Mouse (Mus musculus): Measurements from ENCODE around the gene Krt17.
"Not testable (repeated sequence)": the region's sequence is repeated elsewhere in the genome, so short reads cannot be mapped to it uniquely, and the experiment has no call there.

Gene Krt17

GRCm38 (mm10) chr11:100260514-100261234 is at the start of gene Krt17:
Gene Krt17 (minus strand): TSS chr11:100261029.
- DNase-seq (ENCODE audit: low spot score) = no peak

- not testable (repeated sequence) for DNase-seq (ENCODE audit: low spot score)
Observed at GRCm38 (mm10) chr11:100308672-100309071, 47.8 kb upstream of the Krt17 start.

- DNase-seq (ENCODE audit: low spot score) = no peak
Observed at GRCm38 (mm10) chr11:100307900-100308299, 47.1 kb upstream of the Krt17 start.

- no peak for DNase-seq (ENCODE audit: low spot score)
Observed at GRCm38 (mm10) chr11:100301292-100301691, 40.5 kb upstream of the Krt17 start.

GRCm38 (mm10) chr11:100300293-100300692 is 39.5 kb upstream of the Krt17 start:
- DNase-seq (ENCODE audit: low spot score) = peak; percentile 42

- peak; percentile 76 for DNase-seq (ENCODE audit: low spot score)
Observed at GRCm38 (mm10) chr11:100298274-100299036, 37.6 kb upstream of the Krt17 start.

GRCm38 (mm10) chr11:100297801-100298200 is 37.0 kb upstream of the Krt17 start:
- DNase-seq (ENCODE audit: low spot score) = no peak

- peak; percentile 73 for DNase-seq (ENCODE audit: low spot score)
Observed at GRCm38 (mm10) chr11:100295308-100295707, 34.5 kb upstream of the Krt17 start.

- no peak for DNase-seq (ENCODE audit: low spot score)
Observed at GRCm38 (mm10) chr11:100292884-100293283, 32.1 kb upstream of the Krt17 start.

- DNase-seq (ENCODE audit: low spot score) = no peak
Observed at GRCm38 (mm10) chr11:100290235-100290634, 29.4 kb upstream of the Krt17 start.

- DNase-seq (ENCODE audit: low spot score) = no peak
Observed at GRCm38 (mm10) chr11:100288942-100289341, 28.1 kb upstream of the Krt17 start.

GRCm38 (mm10) chr11:100287024-100287423 is 26.2 kb upstream of the Krt17 start:
- no peak for DNase-seq (ENCODE audit: low spot score)

GRCm38 (mm10) chr11:100284988-100285387 is 24.2 kb upstream of the Krt17 start:
- no peak for DNase-seq (ENCODE audit: low spot score)

GRCm38 (mm10) chr11:100282549-100282948 is 21.7 kb upstream of the Krt17 start:
- peak; percentile 66 for DNase-seq (ENCODE audit: low spot score)

GRCm38 (mm10) chr11:100281596-100282544 is 21.0 kb upstream of the Krt17 start:
- peak; percentile 69 for DNase-seq (ENCODE audit: low spot score)

- no peak for DNase-seq (ENCODE audit: low spot score)
Observed at GRCm38 (mm10) chr11:100278759-100279158, 17.9 kb upstream of the Krt17 start.

GRCm38 (mm10) chr11:100277726-100278480 is 17.1 kb upstream of the Krt17 start:
- DNase-seq (ENCODE audit: low spot score) = no peak

GRCm38 (mm10) chr11:100275466-100275865 is 14.6 kb upstream of the Krt17 start:
- no peak for DNase-seq (ENCODE audit: low spot score)

- no peak for DNase-seq (ENCODE audit: low spot score)
Observed at GRCm38 (mm10) chr11:100274719-100275118, 13.9 kb upstream of the Krt17 start.

GRCm38 (mm10) chr11:100271878-100272277 is 11.0 kb upstream of the Krt17 start:
- DNase-seq (ENCODE audit: low spot score) = no peak

GRCm38 (mm10) chr11:100269821-100270332 is 9.0 kb upstream of the Krt17 start, which contains the start of gene Krt42:
Gene Krt42 (minus strand): TSS chr11:100269871.
- DNase-seq (ENCODE audit: low spot score) = no peak
